Mouse (Mus musculus): ENCODE data around the gene Fam172a.

Fam172a gene

GRCm38 (mm10) chr13:77977121-77977520 lies 275.3 kb downstream of the Fam172a start:
- DNase-seq, result no peak

GRCm38 (mm10) chr13:77982105-77982851 lies 280.4 kb downstream of the Fam172a start:
- DNase-seq, result peak; percentile 58

DNA sequence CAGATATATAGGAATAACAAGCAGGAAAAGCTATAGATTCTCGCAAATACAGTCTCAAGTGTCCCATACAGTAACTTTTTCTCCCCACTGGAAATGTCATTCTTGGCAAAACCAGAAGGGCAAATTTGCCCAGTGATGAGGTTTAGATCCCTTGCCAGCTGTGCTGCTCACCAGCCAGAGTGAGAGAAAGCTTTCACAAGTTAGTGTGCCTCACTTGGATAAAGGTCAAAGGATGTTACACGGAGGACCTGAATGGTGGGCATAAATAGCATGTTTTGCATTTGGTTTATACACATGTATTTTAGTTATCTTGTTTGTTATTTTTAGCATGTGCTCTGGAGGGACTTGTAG lies 281.0 kb downstream of the Fam172a start:
- DNase-seq, result no peak

DNA sequence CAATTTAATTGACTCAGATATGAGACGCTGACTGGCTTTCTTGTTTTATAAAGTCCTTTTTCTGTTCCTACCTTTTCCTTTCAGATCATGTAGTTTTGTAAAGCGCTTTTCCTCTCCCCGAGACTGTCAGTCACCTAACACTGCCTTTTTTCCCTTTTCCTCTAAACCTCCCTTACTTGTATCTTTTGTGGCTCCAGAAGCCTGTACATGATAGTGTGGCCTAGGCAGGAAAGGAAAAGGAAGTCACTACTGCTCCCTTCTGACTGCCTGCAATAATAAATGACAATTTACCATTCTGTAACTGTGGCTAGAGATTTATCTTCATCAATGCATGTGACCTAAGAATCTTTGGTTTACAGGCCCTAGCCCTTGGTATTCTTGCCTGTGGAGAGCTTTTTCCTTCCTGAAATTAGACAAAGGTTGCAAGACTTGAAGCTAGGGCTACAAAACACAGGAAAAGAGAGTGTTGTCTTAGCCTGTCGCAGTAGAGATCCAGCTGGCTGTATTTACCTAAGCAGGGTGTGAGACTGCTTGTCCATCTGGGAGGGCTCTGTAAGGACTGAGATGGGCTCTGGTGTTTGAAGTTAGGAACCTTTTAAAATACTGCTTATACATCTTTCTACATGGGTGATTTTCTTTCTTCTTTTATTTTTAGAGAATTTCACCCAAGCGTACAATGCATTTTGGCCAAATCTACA lies 289.5 kb downstream of the Fam172a start:
- no peak for DNase-seq

DNA sequence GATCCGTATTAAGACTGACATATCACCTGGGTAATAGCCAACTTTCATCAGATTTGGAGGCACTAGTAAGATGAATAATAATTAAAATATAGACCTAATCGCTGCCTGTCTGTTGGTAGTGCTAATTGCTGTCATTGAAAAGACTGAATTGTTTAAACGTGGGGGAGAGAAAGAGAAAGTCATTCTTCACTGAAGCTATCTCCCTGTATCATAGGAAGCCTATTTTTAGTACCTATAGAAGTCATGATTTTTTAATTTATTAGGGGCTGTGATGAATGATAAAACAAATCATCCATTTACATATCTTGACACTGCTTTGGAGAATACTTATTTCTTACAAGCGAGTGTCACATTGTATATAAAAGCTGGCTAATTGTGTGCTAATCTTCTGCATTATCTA lies 302.8 kb downstream of the Fam172a start:
- DNase-seq, result no peak

DNA sequence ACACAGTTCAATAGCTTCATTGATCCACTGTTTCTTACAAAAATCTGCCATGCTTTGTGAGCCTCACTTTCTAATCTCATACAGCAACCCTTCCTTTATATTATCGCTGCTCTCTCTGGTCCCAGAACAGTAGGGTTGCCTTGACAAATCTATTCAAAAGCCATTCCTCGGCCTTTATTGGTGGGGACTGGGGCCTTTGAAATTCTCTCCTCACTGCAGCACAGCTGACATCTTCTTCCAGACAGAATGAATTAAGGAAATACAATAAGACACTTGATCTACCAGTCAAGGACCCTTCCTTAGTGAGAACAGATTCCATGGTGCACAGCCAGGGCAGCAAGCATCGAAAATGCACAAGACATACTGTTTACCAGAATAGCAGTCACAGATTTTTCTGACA lies 303.5 kb downstream of the Fam172a start:
- DNase-seq, result no peak

DNA sequence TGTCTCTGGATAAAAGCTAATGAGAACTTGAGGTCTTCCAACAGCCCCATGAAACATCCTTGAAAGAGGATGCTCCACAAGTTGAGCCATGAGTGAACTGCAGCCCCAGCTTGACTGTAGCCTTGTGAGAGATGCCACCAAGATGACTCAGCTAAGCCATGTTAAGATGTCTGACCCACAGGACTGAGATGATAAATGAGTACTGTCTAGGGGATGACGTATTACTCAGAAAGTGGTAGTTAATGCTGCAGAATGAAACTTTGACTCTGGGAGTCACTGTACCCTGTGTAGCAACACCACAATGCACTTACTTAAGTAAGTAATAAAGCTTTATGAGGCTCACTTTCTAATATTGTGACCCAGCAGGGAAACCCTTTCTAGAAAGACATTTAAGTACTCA lies 308.3 kb downstream of the Fam172a start:
- DNase-seq, result no peak

- DNase-seq, result no peak
These were observed 323.0 kb downstream of the Fam172a start, which contains the start of gene Pou5f2 for GRCm38 (mm10) chr13:78024683-78025294. Pou5f2 (plus strand) TSS chr13:78024902.

DNA sequence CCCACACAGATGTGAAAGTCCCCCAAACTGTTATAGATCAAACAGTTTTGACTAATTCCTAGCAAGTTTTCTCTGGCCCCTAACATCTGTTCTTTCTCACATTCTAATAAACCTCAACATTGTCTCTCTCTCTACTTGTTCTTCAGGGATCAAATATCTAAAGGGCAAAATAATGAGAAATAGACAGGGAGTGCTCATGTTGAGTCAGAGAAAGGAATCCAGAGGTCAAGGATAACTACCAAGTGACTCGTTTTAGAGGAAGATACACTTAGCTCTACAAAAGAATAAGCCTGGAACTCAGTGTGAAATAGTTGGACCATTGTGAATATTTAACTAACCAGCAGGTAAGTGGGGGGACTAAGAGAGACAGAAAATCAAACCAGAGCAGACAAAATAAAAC lies 331.0 kb downstream of the Fam172a start:
- DNase-seq, result no peak

GRCm38 (mm10) chr13:78037203-78037602 lies 335.4 kb downstream of the Fam172a start:
- no peak for DNase-seq

DNA sequence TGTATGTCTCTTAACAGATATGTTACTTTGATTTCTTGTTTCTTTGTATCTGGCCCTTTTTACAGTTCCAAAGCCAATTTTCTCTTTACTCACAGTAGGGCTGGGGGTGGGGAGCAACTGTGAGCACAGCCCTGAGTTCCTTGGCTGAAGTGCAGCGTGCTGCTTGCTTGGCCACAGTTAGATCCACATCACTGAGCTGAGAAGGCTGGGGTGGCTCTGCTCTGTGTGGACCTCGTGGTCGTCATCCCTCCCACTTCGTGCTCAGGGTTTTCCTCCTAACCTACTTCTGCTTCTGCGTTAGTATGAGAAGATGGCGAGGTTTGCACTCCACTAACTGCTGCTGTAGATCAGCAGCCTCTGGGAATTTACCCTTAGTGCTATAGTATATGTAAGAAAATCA lies 341.4 kb downstream of the Fam172a start:
- no peak for DNase-seq

DNA sequence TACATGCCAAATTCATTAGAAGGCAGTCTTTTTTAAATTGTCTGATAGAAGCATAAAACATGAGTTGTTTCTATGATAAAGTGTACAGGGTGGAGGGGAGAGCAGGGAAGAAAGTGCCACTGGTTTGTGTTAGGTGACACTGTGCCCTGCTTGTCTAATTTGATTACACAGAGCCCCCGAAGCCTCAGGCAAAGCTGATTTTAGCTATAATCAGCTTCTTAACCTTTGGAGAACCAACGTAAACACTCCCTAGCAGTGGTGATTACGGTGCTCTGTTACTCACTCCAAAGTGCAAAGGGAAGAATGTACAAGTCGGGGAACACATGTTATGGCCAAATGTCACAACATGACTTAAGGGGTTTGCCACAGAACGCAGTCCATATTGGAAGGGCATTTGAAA lies 343.3 kb downstream of the Fam172a start:
- no peak for DNase-seq

DNA sequence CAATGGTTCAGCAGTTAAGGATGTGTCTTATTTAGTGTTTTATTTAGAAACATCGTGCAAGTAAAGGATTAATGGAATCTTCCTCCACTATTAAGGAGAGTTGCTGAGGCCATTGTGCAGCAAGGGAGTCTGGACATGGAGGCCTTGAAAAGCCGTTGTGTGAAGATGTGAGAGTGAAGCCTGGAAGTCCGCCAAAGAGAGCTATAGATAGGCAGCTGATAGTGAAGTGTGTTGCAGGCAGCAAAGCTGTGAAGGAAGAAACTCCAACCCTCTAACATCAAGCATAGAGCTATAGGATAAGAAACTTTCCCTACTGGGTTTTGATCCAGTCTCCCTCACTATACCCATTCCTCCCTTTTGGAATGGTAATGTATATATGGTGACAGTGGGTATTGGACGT lies 385.9 kb downstream of the Fam172a start:
- DNase-seq, result no peak

- DNase-seq, result no peak
These were observed 388.9 kb downstream of the Fam172a start for GRCm38 (mm10) chr13:78090701-78091100.

DNA sequence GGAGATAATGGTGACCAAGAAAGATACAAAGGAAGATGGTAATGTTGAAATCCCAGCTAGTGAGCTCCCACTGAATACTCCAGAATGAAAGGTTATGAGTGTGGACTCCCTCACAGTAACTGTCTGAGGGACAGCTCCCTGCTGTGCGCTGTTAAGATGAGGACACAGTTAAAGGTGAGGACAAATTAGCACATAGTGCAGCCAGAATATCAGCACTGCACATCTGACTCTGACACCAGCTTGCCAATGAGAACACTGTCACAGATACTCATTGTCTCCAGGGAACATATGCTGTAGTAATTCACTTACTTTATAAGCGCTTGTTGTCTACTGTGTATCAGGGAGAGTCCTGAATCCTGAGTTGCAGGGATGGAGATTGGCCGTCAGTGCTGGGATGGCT lies 390.1 kb downstream of the Fam172a start:
- DNase-seq, result no peak

GRCm38 (mm10) chr13:78094352-78094751 lies 392.5 kb downstream of the Fam172a start:
- no peak for DNase-seq

DNA sequence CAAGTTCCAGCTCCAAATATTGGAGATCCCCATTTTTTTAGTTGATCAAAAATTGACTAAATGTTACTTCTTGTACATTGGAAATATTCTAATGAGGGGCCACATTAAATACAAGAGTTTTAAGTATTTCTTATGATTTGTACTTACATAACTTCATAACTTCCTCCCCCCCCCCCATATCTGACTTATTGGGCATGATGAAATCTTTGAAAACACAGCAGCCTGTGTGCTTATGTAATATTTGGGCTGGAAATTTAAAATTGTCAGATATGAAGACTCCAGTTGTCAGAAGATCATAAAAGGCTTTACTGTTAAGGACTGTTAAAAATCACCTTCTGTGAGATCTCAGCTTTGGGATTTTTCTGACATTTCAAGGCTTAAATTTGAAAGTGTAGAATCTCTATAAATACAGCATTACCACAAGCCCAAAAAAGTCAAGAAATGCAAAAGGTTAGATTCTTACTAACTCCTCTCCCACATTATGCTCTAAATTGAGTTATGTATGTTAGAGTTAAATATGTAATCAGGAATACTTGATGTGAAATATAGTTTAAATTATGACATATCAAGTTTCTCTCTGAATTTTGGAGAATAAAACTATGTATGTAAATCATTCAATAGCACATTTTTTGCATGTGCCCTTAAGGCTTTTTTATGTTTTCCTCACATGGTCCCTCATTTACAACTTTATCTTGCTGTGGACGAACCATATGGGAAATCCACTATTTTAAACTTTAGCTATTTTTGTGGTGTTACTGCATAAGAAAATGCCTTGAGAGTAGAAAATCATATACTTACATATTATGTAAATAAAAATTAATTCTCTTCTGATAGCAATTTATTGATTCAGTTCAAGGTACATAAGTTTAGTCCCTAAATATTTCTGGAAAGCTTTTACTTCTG lies 393.5 kb downstream of the Fam172a start:
- DNase-seq, result no peak

GRCm38 (mm10) chr13:78098858-78099445 lies 397.1 kb downstream of the Fam172a start:
- no peak for DNase-seq

- peak; percentile 87 for DNase-seq
These were observed 398.1 kb downstream of the Fam172a start for GRCm38 (mm10) chr13:78099746-78100530.

GRCm38 (mm10) chr13:78100664-78101063 lies 398.8 kb downstream of the Fam172a start:
- DNase-seq, result no peak

- no peak for DNase-seq
These were observed 400.5 kb downstream of the Fam172a start for GRCm38 (mm10) chr13:78102337-78102736.

DNA sequence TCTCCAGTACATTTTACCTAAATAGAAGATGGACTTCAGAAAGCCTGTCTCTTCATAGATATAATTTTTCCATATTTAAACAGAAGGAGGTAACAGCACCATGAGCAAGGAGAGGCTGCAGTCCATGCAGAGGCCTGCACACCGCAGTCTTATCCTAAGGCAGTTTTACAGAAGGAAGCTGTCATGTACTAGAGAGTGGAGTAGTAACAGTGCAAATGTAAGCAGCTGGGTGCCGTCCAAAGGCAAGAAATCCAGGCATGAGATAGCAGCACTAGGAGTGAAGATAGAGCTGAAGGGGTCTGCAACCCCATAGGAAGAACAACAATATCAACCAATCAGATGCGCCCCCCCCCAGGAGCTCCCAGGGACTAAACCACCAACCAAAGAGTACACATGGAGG lies 403.0 kb downstream of the Fam172a start:
- DNase-seq, result no peak
